Mouse (Mus musculus) forebrain, postnatal 0 days (tissue): ENCODE data around the gene Tbc1d2b. TPM values are rescaled to one million over a fixed set of nuclear protein-coding genes. Genes with fewer than 3 reads are reported as not detected.

ENCODE experiments used
- ATAC-seq: fragments of 200-750 bp; cut with Nextera tagmentation; 2 replicates; pipeline ENCODE4 v1.8.0; 2017; ENCODE audit warnings: mild to moderate bottlenecking, moderate library complexity
- DNase-seq: peaks from one replicate; pipeline ENCODE4 v3.0.0-alpha.2; 2015
- H3K27ac ChIP-seq: fragments of 300-500 bp; sonication (generic); 2 replicates; pipeline ENCODE4 v1.5.1; 2014; ENCODE audit warnings: low read depth, mild to moderate bottlenecking, antibody characterized with exemption, low read length, moderate library complexity, mixed read lengths
- H3K27me3 ChIP-seq: fragments of 300-500 bp; sonication (generic); 2 replicates; pipeline ENCODE4 v1.6.1; 2014; ENCODE audit warnings: mild to moderate bottlenecking, low read length, mixed read lengths; ENCODE audit not compliant: insufficient read depth
- H3K36me3 ChIP-seq: fragments of 300-500 bp; sonication (generic); 2 replicates; pipeline ENCODE4 v1.6.1; 2014; ENCODE audit warnings: mild to moderate bottlenecking, moderate library complexity; ENCODE audit not compliant: insufficient read depth
- H3K4me1 ChIP-seq: fragments of 300-500 bp; sonication (generic); 2 replicates; pipeline ENCODE4 v1.6.1; 2014; ENCODE audit warnings: antibody characterized with exemption; ENCODE audit not compliant: insufficient read depth
- H3K4me2 ChIP-seq: fragments of 300-500 bp; sonication (generic); 2 replicates; pipeline ENCODE4 v1.6.1; 2014; ENCODE audit warnings: low read depth, mild to moderate bottlenecking, moderate library complexity
- H3K4me3 ChIP-seq: fragments of 300-500 bp; sonication (generic); 2 replicates; pipeline ENCODE4 v1.5.1; 2014; ENCODE audit warnings: low read depth, low read length, mixed read lengths
- H3K9ac ChIP-seq: fragments of 300-500 bp; sonication (generic); 2 replicates; pipeline ENCODE4 v1.6.1; 2014; ENCODE audit warnings: mild to moderate bottlenecking
- H3K9me3 ChIP-seq: fragments of 300-500 bp; sonication (generic); 2 replicates; pipeline ENCODE4 v1.6.1; 2016; ENCODE audit warnings: low read length
- CTCF ChIP-seq: sonication (generic); IDR thresholded peaks from 2 replicates; pipeline ENCODE4 v1.5.1; 2016; ENCODE audit warnings: antibody characterized with exemption, control low read depth, low read depth
- WGBS: fragments of 180-500 bp; shearing (Covaris S2); extraction: QIAGEN DNeasy Blood & Tissue Kit; methylation state at CpG from one replicate; pipeline ENCODE4 v1.1.7; 2014; 5-methylcytosine and 5-hydroxymethylcytosine counted together
- polyA plus RNA-seq: library from polyadenylated mRNA; unstranded; fragments of >200 nt; fragmentation: Nextera tagmentation; extraction: Ambion mirVana; gene quantifications from 2 replicates; pipeline ENCODE4 v1.2.1, GENCODE M21; 2015
- total RNA-seq: library from RNA; depleted of rRNA; stranded (reverse); fragments of >200 nt; gene quantifications from 2 replicates; pipeline ENCODE4 v1.2.3, GENCODE M21; 2014

The Tbc1d2b gene
- total and polyA plus RNA-seq, 2 experiments from 2014 or later, result 4.0 to 16.7 TPM

- Histone ChIP-seq H3K4me3 (no peak overlapping the region), H3K36me3 (peaks cover 14% of the 10 kb centered on the region), H3K9ac (no peak overlapping the region), H3K9me3 (no peaks in the 10 kb centered on the region), H3K27ac (no peak overlapping the region), H3K4me1 (no peaks in the 10 kb centered on the region), H3K4me2 (no peak overlapping the region), H3K27me3 (no peaks in the 10 kb centered on the region)
- no peak for ATAC-seq
- no peak for TF ChIP-seq CTCF
- no peak for DNase-seq
- 90% methylated on average over 15 of the region's 15 CpGs for WGBS
Observed at GRCm38 (mm10) chr9:90244301-90245151, 26.1 kb downstream of the Tbc1d2b start.

- WGBS, result 85% methylated on average over 7 of the region's 7 CpGs
- Histone ChIP-seq H3K27me3 (no peaks in the 10 kb centered on the region), H3K9me3 (no peaks in the 10 kb centered on the region), H3K4me1 (no peaks in the 10 kb centered on the region), H3K4me3 (no peak overlapping the region), H3K36me3 (peaks cover 15% of the 10 kb centered on the region), H3K27ac (no peak overlapping the region), H3K4me2 (no peak overlapping the region), H3K9ac (no peak overlapping the region)
- no peak for ATAC-seq
- TF ChIP-seq CTCF, result no peak
- DNase-seq, result no peak
Observed at GRCm38 (mm10) chr9:90242855-90243254, 27.7 kb downstream of the Tbc1d2b start.

- H3K9ac ChIP-seq, result no peak overlapping the region
- H3K36me3 ChIP-seq, result peaks cover 17% of the 10 kb centered on the region
- WGBS, result 87% methylated on average over 6 of the region's 6 CpGs
- DNase-seq (no peak), ATAC-seq (no peak)
- no peak overlapping the region for H3K4me2 ChIP-seq
- no peaks in the 10 kb centered on the region for H3K9me3 ChIP-seq
- TF ChIP-seq CTCF, result no peak
- no peak overlapping the region for H3K4me3 ChIP-seq
- H3K4me1 ChIP-seq, result no peaks in the 10 kb centered on the region
- H3K27ac ChIP-seq, result no peak overlapping the region
- H3K27me3 ChIP-seq, result no peaks in the 10 kb centered on the region
Observed at GRCm38 (mm10) chr9:90242291-90242690, 28.3 kb downstream of the Tbc1d2b start.

- Histone ChIP-seq H3K27me3 (no peaks in the 10 kb centered on the region), H3K4me2 (no peak overlapping the region), H3K4me3 (no peak overlapping the region), H3K4me1 (no peaks in the 10 kb centered on the region), H3K9me3 (no peaks in the 10 kb centered on the region), H3K9ac (no peak overlapping the region), H3K36me3 (0 out of 2 replicates have a peak, but pooled peaks cover 10% of the 10 kb centered on the region), H3K27ac (no peak overlapping the region)
- WGBS, result 59% methylated on average over 7 of the region's 7 CpGs
- peak; percentile 50; the same call in 1 of the 2 replicates for TF ChIP-seq CTCF
- DNase-seq (peak; percentile 36), ATAC-seq (peak; percentile 47; the same call in 1 of the 2 replicates)
Observed at GRCm38 (mm10) chr9:90241618-90242017, 29.0 kb downstream of the Tbc1d2b start.

GRCm38 (mm10) chr9:90241041-90241440 is 29.6 kb downstream of the Tbc1d2b start:
- 0 out of 2 replicates have a peak, but pooled peaks cover 10% of the 10 kb centered on the region for H3K36me3 ChIP-seq
- DNase-seq, result no peak
- H3K27me3 ChIP-seq, result no peaks in the 10 kb centered on the region
- no peaks in the 10 kb centered on the region for H3K4me1 ChIP-seq
- ATAC-seq, result no peak
- no peak overlapping the region for H3K4me3 ChIP-seq
- no peak for TF ChIP-seq CTCF
- no peaks in the 10 kb centered on the region for H3K9me3 ChIP-seq
- WGBS, result 87% methylated on average over 6 of the region's 6 CpGs
- no peak overlapping the region for H3K4me2 ChIP-seq
- H3K9ac ChIP-seq, result no peak overlapping the region
- H3K27ac ChIP-seq, result no peak overlapping the region

- no peak for TF ChIP-seq CTCF
- Histone ChIP-seq H3K4me1 (no peaks in the 10 kb centered on the region), H3K27me3 (no peaks in the 10 kb centered on the region), H3K9ac (no peak overlapping the region), H3K27ac (no peak overlapping the region), H3K4me3 (no peak overlapping the region), H3K4me2 (no peak overlapping the region), H3K36me3 (0 out of 2 replicates have a peak, but pooled peaks cover 10% of the 10 kb centered on the region), H3K9me3 (no peaks in the 10 kb centered on the region)
- ATAC-seq (peak; percentile 52), DNase-seq (no peak)
- 59% methylated on average over 4 of the region's 4 CpGs for WGBS
Observed at GRCm38 (mm10) chr9:90240560-90240959, 30.0 kb downstream of the Tbc1d2b start.
